Mouse (Mus musculus): Measurements from ENCODE around the gene Cd200r2.

- TF ChIP-seq CTCF (IDR thresholded peaks at IDR 0.05; ENCODE audit: borderline replicate concordance, control insufficient read depth, extremely low read depth, insufficient read depth, low read length, poor library complexity) (no peak), POLR2A (IDR thresholded peaks at IDR 0.05; ENCODE audit: control insufficient read depth, extremely low read depth, insufficient read depth, low read length, poor library complexity) (no peak)
Observed at GRCm38 (mm10) chr16:44876625-44877024, 9.7 kb downstream of the Cd200r2 start.

Measured in thymus, adult 2 months (tissue).